Mouse (Mus musculus) heart, adult 2 months (tissue): Measurements from ENCODE around the gene Necab2. TPM values are rescaled to one million over a fixed set of nuclear protein-coding genes. Genes with fewer than 3 reads are reported as not detected.
A peak's percentile ranks its signal among the peaks of the same experiment; 100 is the strongest.

ENCODE experiments used
- DNase-seq, 2 experiments: peaks; one replicate each; pipeline ENCODE4 v3.0.0; 2021
- H3K27ac ChIP-seq: fragments of 200-600 bp; 2 replicates; pipeline ENCODE4 v1.8.1; 2022
- H3K27me3 ChIP-seq: fragments of 200-500 bp; 2 replicates; pipeline ENCODE4 v1.6.1; 2012; ENCODE audit warnings: mild to moderate bottlenecking, low read length, inconsistent platforms, mixed read lengths; ENCODE audit not compliant: control insufficient read depth, insufficient read depth
- H3K36me3 ChIP-seq: fragments of 200-500 bp; 2 replicates; pipeline ENCODE4 v1.6.1; 2012; ENCODE audit warnings: low read length, inconsistent platforms; ENCODE audit not compliant: control insufficient read depth, insufficient read depth
- H3K4me1 ChIP-seq: fragments of 200-500 bp; 2 replicates; pipeline ENCODE4 v1.6.1; 2011; ENCODE audit warnings: low read length; ENCODE audit not compliant: control insufficient read depth, insufficient read depth
- H3K4me3 ChIP-seq: fragments of 200-600 bp; 2 replicates; pipeline ENCODE4 v1.8.1; 2022
- H3K79me2 ChIP-seq: fragments of 200-500 bp; replicated peaks from 2 replicates; pipeline ENCODE4 v1.6.1; 2012; ENCODE audit warnings: mild to moderate bottlenecking, inconsistent platforms, low read length, moderate library complexity, mixed read lengths; ENCODE audit not compliant: control insufficient read depth, insufficient read depth
- H3K9ac ChIP-seq: fragments of 200-500 bp; 2 replicates; pipeline ENCODE4 v1.6.1; 2012; ENCODE audit warnings: low read depth, mild to moderate bottlenecking, control low read depth, inconsistent platforms, low read length, mixed read lengths
- CTCF ChIP-seq: fragments of 200-600 bp; IDR thresholded peaks from 2 replicates; pipeline ENCODE4 v1.8.1; 2022; ENCODE audit warnings: antibody characterized with exemption, mild to moderate bottlenecking, moderate library complexity
- EP300 ChIP-seq: fragments of 200-500 bp; IDR thresholded peaks from 2 replicates; pipeline ENCODE4 v1.6.1; 2011; ENCODE audit warnings: low read depth, low read length, control low read depth; ENCODE audit not compliant: insufficient read depth
- POLR2A ChIP-seq: fragments of 200-500 bp; IDR thresholded peaks from 2 replicates; pipeline ENCODE4 v1.6.1; 2011; ENCODE audit warnings: mild to moderate bottlenecking, low read depth, low read length, control low read depth; ENCODE audit not compliant: insufficient read depth
- WGBS: fragments of 180-500 bp; shearing (Covaris S2); methylation state at CpG from one replicate; pipeline ENCODE4 v1.1.7; 2018; 5-methylcytosine and 5-hydroxymethylcytosine counted together
- intact Hi-C: fragments of 180-260 bp; cut with DNase I; formaldehyde crosslinking; loops from one replicate; pipeline ENCODE4 v1.15.1; 2025
- long read RNA-seq: library from polyadenylated mRNA; stranded (forward); transcript quantifications from one replicate; pipeline ENCODE4 v2.0.0, GENCODE M21; 2021
- polyA plus RNA-seq: library from polyadenylated mRNA; depleted of rRNA; stranded (reverse); fragments of >200 nt; gene quantifications from 2 replicates; pipeline ENCODE4 v1.2.3, GENCODE M21; 2012; rRNA removed
- total RNA-seq, 2 experiments: library from RNA; stranded (reverse); gene quantifications; 2 replicates each; pipeline ENCODE4 v1.2.3; 2021

The Necab2 gene
- total RNA-seq (not detected), polyA plus RNA-seq (not detected in 2 replicates)
- long read RNA-seq: 0 reads

DNA sequence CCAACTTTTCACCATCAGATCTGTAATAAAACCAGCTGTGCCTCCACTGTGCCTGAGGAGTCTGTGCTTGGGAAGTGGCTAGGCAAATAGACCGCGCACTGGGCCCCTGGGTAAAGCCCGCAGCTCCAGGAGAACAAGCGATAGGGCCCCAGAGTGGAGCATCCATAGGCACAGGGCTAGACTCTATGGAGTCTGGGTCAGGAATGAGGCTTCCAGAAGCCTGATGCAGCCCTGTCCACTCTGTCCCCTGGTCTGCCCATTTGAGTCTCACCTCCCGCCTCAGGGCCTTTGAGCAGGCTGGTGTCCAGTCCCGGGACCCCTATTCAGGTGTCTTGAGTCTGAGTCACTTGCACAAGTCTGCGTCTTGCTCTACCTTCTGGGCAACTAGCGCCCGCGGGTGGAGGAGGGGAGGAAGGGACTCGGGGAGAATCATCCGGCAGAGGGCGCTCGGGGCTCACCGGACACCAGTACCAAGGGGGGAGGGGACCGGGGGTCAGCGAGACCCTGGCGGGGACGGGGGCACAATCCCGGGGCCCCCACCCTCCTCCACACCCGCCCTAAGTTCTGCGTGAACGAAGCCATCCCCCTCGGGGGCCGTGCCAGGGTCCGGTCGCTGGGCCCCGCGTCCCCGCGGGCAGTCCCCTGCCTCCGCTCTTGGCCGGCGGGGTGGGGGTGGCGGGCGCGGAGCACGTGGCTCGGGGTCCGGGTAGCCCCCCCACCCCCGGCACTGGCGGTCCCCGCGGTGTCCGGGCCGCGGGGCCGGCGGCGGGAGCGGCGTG is at the start of gene Necab2:
Gene Necab2 (plus strand): TSS at position 509 of the 779 bp plus-strand sequence.
- H3K9ac ChIP-seq: no peak within 1 kb of the TSS
- no peaks in the 10 kb centered on the region for H3K79me2 ChIP-seq
- TF ChIP-seq CTCF: peak; percentile 72
- no peak for TF ChIP-seq POLR2A
- 0 out of 2 replicates have a peak, but pooled peaks have one; percentile 24 for TF ChIP-seq EP300
- H3K4me1 ChIP-seq: no peaks in the 10 kb centered on the region
- H3K27ac ChIP-seq: no peak within 1 kb of the TSS
- DNase-seq: peak; percentile 70 to 85
- peaks cover 6% of the 10 kb centered on the region for H3K27me3 ChIP-seq
- H3K36me3 ChIP-seq: no peaks in the 10 kb centered on the region
- 3% methylated on average over 43 of the region's 52 CpGs for WGBS
- peak within 1 kb of the TSS; percentile 33; the same call in 1 of the 2 replicates for H3K4me3 ChIP-seq
- intact Hi-C loops: loop anchor here (2.0 kb wide), 1 partner anchor 158 kb away; the partner anchor contains the start of gene Taf1c

DNA sequence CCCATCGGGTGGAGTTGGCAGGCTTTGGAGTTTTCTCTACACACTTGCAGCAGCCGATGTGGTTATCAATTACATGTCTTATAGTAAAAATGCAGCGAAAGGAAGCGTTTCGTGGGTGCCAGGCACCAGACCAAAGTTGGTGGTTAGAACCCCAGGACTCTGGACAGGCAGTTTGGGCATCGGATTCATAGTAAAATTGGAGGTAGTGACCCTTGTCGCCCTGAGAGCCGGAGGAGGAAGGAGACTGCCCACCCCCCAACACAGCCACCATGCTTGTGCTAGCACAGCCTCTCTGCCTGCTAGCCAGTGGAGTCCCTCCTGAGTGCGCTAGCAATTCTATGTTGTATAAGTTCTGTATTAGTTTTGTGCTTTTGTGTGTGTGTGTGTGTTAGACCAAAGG is 48.0 kb upstream of the Necab2 start:
- H3K27me3 ChIP-seq: no peaks in the 10 kb centered on the region
- 63% methylated on average over 9 of the region's 9 CpGs for WGBS
- TF ChIP-seq POLR2A (no peak), EP300 (no peak), CTCF (no peak)
- peak overlapping the region; percentile 96 for H3K27ac ChIP-seq
- no peak overlapping the region for H3K4me3 ChIP-seq
- intact Hi-C loops: no loop called here
- H3K79me2 ChIP-seq: no peaks in the 10 kb centered on the region; the same call in 1 of the 2 replicates
- H3K4me1 ChIP-seq: peaks cover 12% of the 10 kb centered on the region
- DNase-seq: peak in 1 of 2 experiments; percentile 26
- H3K9ac ChIP-seq: 0 out of 2 replicates have a peak overlapping the region, but pooled peaks have one; percentile 34
- H3K36me3 ChIP-seq: peaks cover 4% of the 10 kb centered on the region; the same call in 1 of the 2 replicates

DNA sequence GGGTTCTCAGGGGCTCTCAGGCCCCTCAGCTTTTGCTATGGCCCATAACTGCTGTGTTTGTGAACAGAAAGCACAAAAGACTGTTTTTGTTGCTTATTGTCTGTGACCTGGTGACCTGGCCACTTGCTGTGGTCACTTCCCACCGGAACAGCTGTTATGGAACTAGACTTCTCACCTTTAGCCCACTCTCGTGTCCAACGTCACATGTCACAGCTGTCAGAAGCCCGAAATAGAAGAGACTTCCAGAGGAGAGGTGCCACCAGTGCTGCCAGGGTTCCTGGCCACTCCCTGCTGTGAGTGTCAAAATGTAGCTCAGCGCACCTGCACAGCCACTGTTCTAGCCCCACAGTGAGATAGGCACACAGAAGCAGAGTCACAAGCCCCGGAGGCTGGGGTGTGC is 47.3 kb upstream of the Necab2 start:
- Histone ChIP-seq H3K9ac (peak overlapping the region; percentile 34; the same call in 1 of the 2 replicates), H3K27ac (peak overlapping the region; percentile 96)
- peak; percentile 55 to 75 for DNase-seq

DNA sequence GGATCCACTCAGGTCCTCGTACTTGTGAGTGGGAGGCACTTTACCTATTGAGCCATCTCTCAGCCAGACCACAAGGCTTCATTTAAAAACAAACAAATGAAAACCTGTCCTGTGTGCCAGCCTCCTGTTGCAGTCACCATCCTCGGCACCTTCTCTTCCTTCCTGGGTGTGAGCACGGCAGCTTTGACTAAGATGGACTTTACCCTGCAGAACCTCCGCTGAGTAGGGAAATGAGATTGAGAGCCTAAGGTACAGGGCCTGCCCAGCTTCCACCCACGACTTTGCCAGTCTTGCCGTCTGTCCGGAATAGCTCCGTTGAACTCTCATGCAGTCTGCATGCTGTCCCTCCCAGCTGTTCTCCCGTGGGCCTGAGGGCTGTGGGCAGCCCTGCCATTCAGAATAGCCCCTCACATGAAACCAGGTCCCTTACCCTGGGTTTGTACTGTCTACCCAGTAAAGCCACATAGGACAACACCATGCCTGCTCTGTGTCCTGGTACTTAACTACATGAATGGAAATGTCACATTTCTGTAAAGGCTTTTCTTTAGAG is 46.3 kb upstream of the Necab2 start:
- H3K27me3 ChIP-seq: no peaks in the 10 kb centered on the region
- peak overlapping the region; percentile 96 for H3K27ac ChIP-seq
- DNase-seq: no peak
- peaks cover 4% of the 10 kb centered on the region; the same call in 1 of the 2 replicates for H3K36me3 ChIP-seq
- H3K4me3 ChIP-seq: no peak overlapping the region
- peaks cover 7% of the 10 kb centered on the region for H3K4me1 ChIP-seq
- no peaks in the 10 kb centered on the region; the same call in 1 of the 2 replicates for H3K79me2 ChIP-seq
- intact Hi-C loops: no loop called here
- TF ChIP-seq CTCF: no peak
- no peak for TF ChIP-seq EP300
- TF ChIP-seq POLR2A: no peak
- no peak overlapping the region for H3K9ac ChIP-seq
- 56% methylated on average over 9 of the region's 9 CpGs for WGBS

More for the DNA sequence above, 47.3 kb upstream of the Necab2 start:
- Histone ChIP-seq H3K4me3 (0 out of 2 replicates have a peak overlapping the region, but pooled peaks have one; percentile 20), H3K4me1 (peaks cover 9% of the 10 kb centered on the region), H3K27me3 (no peaks in the 10 kb centered on the region), H3K79me2 (no peaks in the 10 kb centered on the region; the same call in 1 of the 2 replicates), H3K36me3 (peaks cover 4% of the 10 kb centered on the region; the same call in 1 of the 2 replicates)
- 49% methylated on average over 6 of the region's 6 CpGs for WGBS
- intact Hi-C loops: no loop called here
- TF ChIP-seq EP300 (peak; percentile 98), CTCF (no peak), POLR2A (0 out of 2 replicates have a peak, but pooled peaks have one; percentile 23)

DNA sequence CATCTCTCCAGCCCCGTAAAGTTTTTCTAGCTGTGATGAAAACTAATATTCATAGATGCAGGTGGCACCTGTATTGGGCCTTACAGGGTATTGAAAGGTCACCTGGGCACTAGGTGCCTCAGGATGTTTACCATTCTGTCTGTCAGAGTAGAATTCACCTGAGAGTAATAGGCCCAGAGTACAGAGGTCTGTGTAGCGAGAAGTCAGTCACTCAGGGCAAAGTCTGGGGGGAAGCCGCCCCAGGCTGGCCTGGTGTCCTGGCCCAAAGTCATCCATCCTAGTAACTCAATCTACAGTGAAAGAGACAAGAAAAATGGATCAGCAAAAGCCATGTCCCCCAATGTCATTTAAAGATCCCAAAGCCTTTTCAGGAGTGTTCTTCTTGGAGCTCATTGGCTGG is 45.6 kb upstream of the Necab2 start:
- H3K9ac ChIP-seq: no peak overlapping the region
- intact Hi-C loops: no loop called here
- H3K27ac ChIP-seq: no peak overlapping the region
- no peaks in the 10 kb centered on the region; the same call in 1 of the 2 replicates for H3K79me2 ChIP-seq
- 90% methylated on average over 3 of the region's 3 CpGs for whole genome bisulfite sequencing
- TF ChIP-seq POLR2A (no peak), CTCF (no peak), EP300 (no peak)
- DNase-seq: no peak
- H3K27me3 ChIP-seq: no peaks in the 10 kb centered on the region
- H3K4me1 ChIP-seq: peaks cover 4% of the 10 kb centered on the region; the same call in 1 of the 2 replicates
- peaks cover 1% of the 10 kb centered on the region; the same call in 1 of the 2 replicates for H3K36me3 ChIP-seq
- H3K4me3 ChIP-seq: no peak overlapping the region
